Mouse (Mus musculus): Measurements from ENCODE around the gene Ubqlnl.

- TF ChIP-seq CTCF (IDR thresholded peaks at IDR 0.05; ENCODE audit: low read depth) (no peak), EP300 (optimal IDR thresholded peaks at IDR 0.05) (no peak)
Measured at GRCm38 (mm10) chr7:104169634-104170204, 19.4 kb upstream of the Ubqlnl start.
